Mouse (Mus musculus) kidney, postnatal 10 days (tissue): ENCODE results near the gene Pink1.
A peak's percentile ranks its signal among the peaks of the same experiment; 100 is the strongest.

Experiments
- DNase-seq: peaks from one replicate; pipeline ENCODE4 v3.0.0; 2021; ENCODE audit warnings: mixed read lengths

Pink1 gene

DNA sequence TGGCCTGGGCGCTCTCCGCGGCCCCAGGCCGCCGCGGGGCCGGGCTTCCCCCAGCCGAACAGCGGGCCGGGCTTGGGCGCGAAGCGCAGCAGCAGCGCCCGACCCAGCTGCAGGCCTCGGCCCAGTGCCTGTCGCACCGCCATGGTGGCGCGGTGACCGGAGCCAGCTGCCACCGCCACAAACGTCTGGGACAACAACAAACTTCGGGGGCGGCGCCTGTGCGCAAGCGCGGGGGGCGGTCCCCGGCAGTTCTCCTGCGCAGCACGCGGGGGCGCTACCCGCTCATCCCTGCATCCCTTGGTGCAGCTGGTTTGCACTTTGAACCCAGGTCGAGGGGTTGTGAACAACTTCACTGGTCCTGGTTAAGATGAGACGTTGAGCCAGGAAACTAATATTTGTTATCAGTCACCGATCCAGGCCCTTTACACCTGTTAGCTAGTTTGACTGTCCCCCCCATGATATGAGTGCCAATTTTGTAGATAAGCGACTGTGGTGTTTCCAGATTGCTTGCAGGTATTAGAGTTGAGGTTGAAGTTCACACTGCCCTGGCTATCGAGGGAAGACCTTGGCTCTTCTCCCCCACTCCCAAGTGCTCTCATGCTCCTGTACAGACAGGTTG, at the start of gene Pink1:
TSS of gene Pink1 (minus strand) at position 231 of the 619 bp plus-strand sequence.
- peak; percentile 95 for DNase-seq

GRCm38 (mm10) chr4:138375117-138375516, 49.0 kb upstream of the Pink1 start:
- no peak for DNase-seq

GRCm38 (mm10) chr4:138370996-138371516, 44.9 kb upstream of the Pink1 start:
- DNase-seq = no peak

GRCm38 (mm10) chr4:138368498-138369260, 42.6 kb upstream of the Pink1 start:
- DNase-seq = peak; percentile 23

DNA sequence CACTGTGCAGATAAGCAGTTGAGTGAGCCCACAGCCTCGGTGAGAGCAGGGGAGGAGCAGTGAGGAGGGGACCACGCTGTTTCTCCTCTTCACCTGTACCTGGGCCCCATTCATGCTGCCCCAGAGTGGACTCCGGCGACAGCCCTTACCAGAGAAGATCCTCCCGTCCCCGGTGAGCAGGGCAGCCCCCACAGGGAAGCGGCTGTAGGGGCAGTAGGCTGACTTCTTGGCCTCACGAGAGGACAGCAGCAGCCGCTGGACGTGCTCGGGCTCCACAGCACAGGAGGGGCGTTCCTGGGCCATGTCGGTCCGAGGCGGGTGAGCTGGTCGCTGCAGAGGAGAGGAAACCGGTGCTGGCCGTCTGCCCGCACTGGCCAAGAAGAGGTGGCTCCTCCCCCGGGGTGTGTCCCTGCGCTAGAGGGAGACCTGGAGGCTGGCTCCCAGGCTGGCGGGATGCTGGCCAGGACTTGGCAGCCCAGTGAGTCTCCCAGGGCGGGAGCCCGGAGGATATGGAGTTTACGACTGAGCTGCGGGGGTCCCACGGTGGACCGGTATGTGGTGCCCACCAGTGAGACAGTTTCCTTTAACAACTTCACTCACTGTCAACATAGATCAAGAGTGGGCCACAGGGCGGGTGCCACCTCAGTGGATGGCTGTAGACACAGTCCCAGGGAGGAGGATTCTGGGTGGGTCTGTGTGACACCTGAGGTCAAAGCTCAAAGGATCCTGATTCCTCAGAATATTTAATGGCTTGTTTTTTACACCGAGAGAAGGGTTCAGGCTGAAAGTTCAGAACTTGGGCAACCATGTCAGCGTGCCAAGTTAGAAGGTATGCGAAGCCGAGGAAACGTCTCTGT, 41.8 kb upstream of the Pink1 start, which contains the start of gene Cda:
TSS of gene Cda (minus strand) at position 352 of the 857 bp plus-strand sequence.
- peak; percentile 95 for DNase-seq

- DNase-seq = peak; percentile 37
Observed at GRCm38 (mm10) chr4:138366561-138366960, 40.5 kb upstream of the Pink1 start.

- no peak for DNase-seq
Observed at GRCm38 (mm10) chr4:138363511-138363910, 37.4 kb upstream of the Pink1 start.

DNA sequence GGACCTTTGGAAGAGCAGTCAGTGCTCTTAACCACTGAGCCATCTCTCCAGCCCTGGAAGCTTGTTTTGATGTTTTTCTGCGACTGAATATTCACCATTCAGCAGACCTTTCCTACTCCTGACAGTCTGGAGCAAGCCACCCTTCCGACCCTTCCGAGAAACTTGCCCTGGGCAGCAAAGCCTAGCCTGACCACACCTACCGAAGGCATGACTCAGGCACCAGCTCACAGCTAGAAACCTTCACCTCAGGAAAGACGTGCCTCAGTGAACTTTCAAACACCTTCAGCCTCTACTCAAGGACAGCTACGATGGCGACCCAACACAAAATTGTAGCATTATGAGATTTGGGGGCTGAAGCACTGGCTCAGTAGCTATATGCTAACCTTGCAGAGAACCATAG, 36.8 kb upstream of the Pink1 start:
- no peak for DNase-seq

DNA sequence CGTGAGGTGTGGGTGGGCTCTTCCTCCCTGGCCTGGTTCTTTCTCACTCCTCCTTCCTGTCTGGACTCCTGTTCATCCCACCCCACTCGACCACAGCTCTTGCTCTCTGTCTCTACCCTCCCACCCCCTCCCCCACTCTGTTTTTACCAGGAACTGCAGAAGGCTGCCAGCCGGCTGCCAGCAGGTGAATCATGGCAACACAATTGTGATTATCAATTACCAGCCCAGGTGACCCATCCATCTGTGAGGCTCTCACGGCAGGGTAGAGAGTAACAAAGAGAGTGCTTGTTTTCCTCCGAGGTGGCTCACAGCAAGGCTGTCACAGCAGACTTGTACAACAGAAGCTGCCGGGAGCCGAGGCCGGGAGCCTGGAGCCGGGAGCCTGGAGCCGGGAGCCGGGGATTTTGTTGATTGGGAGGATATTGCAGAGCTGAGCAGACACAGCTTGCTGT, 35.3 kb upstream of the Pink1 start:
- DNase-seq = no peak

- DNase-seq = no peak
Observed at GRCm38 (mm10) chr4:138358176-138358575, 32.1 kb upstream of the Pink1 start.

DNA sequence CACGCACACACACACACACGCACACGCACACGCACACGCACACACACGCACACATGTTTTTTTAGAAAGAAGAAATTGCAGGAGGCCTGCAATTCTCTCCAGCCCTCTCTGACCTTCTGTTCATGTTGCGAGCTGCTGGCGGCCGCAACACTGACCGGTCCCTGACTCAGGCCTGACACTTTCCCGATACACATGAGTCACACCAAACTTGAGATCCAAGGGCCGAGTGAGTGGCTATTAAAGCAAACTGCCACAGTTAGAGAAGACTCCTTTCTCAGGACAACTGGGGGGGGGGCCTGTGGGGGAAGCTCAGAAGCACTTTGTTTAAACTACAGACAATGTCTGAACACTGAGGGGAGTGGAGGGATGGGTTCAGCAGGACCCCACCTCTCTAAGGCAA, 30.4 kb upstream of the Pink1 start:
- DNase-seq = no peak

DNA sequence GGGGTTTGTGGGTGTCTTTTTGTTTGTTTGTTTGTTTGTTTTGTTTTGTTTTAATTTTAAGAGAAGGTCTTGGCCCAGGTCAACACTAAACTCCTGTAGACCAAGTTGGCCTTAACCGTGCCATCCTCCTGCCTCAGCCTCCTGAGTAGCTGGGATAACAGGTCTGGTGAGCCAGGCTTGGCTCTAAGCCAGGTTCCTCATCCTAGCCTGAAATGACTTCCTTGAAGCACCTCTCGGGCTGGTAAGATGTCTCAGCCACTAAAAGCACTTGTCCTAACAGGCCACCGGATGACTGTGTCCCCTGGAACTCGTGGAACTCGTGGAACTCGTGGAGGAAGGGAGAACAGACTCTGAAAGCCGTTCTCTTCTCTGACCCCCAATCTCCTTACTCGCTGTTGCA, 30.0 kb upstream of the Pink1 start:
- DNase-seq = no peak

DNA sequence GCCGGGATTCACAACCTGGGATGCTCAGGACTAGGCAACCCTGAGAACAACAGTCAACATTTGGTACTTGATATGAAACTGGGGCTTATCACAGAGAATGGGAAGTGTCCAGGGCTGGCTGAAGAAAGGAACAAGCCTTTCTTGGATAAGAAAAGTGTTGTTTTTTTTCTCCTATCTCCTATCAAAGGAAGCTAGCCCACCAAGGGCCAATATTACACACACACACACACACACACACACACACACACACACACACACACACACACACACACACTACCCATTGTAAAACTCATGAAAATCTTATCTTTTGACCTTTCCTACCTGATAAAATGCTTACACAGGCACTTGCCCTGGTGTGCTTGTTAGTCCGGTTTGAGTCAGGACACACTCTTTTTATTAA, 29.4 kb upstream of the Pink1 start:
- DNase-seq = no peak

- DNase-seq = peak; percentile 51
Observed at GRCm38 (mm10) chr4:138353438-138354171, 27.5 kb upstream of the Pink1 start.

GRCm38 (mm10) chr4:138352692-138353091, 26.6 kb upstream of the Pink1 start:
- DNase-seq = no peak

GRCm38 (mm10) chr4:138351821-138352220, 25.7 kb upstream of the Pink1 start:
- no peak for DNase-seq

DNA sequence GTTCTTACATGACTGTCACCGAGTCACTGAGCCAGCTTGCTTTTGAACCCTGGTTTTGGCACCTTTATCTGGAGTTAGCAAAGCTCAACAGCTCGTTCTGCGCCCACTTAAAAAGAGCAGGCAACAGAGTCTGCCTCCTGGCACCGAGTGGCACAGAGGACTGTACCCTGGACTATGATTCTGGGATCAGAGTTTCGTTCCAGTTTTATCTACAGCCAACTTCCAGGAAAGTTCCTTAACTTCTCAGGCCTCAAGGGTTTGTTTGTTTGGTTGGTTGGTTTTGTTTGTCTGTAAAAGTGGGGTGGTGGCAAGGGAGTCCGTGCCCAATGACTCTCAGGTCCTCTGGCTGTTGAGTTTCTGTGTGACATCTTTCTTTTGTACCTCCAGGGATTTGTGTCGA, 22.6 kb upstream of the Pink1 start:
- no peak for DNase-seq

GRCm38 (mm10) chr4:138347280-138347679, 21.2 kb upstream of the Pink1 start:
- DNase-seq = no peak

DNA sequence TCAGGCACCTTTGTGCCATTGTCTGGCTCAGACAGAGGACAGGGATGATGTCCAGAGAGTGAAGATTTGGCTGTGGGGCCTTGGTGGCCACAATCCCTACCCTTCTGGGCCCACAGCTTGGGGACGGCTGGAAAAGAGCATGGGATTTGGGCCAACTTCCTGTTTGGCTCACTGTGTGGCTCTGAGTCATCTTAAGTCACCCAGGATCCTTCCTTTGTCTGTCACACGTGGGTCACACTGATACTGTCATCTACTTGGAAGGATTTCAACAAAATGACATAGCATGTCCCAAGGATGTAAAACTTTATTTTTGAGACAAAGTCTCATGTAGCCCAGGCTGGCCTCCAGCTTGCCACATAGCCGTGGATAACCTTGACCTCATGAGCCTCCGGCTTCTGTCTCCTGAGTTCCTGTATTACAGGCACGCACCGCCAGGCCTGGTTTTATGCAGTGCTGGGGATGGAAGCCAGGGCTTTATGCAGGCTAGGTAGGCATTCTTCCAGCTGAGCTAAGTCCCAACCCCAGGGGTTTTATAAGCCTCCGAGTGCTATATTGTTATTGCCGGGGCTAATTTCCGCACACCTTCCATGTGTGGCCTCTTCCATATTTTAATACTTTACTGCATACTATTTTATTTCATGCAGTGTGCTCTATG, 18.9 kb upstream of the Pink1 start:
- DNase-seq = peak; percentile 48

- DNase-seq = peak; percentile 51
Observed at GRCm38 (mm10) chr4:138343341-138343837, 17.3 kb upstream of the Pink1 start.

DNA sequence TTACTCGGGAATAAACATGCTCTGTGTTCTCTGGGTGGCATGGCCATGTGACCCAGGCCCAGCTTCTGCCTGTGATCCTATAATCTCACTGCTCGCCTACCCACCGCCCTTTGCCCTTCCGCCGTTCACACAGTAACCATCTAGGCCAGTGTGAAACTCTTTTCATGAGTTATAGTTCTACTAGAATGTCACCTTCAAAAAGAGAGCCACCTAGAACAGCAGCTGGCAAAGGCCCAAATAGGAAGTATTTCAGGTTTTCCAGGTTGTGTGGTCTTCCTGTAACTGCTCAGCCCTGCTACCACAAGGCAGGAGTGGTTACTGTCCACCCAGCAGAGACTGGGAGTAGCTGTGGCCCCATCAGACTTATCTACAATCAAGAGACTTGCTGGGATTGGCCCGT, 16.7 kb upstream of the Pink1 start:
- DNase-seq = peak; percentile 74

- no peak for DNase-seq
Observed at GRCm38 (mm10) chr4:138342048-138342447, 15.9 kb upstream of the Pink1 start.
